Mouse (Mus musculus): ENCODE results near the gene Gpr142.

DNA sequence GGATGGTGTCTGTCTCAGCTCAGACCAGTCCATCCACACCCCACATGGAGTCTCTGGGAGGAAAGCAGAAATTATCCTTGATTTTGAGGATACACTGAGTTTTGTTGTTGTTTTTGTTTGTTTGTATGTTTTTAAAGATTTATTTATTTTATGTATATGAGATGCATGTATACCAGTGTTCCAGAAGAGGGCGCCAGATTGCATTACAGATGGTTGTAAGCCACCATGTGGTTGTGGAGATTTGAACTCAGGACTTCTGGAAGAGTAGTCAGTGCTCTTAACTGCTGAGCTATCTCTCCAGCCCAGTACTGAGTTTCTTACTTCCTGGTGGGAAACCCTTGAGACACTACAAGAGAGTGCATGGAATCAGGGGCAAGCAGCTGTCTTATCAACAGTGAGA is 10.6 kb downstream of the Gpr142 start:
- TF ChIP-seq CTCF (conservative IDR thresholded peaks at IDR 0.05; ENCODE audit: insufficient read depth, insufficient read length, low read depth, low read length) (0 out of 2 replicates have a peak, but pooled peaks have one; percentile 10), POLR2A (IDR thresholded peaks at IDR 0.05; ENCODE audit: low read depth, low read length) (no peak)

All from kidney, adult 2 months (tissue).